Mouse (Mus musculus) spleen, adult 18-20 months (tissue): ENCODE results near the gene Pelo.

ENCODE experiments used
- DNase-seq, 2 experiments: peaks; one replicate each; pipeline ENCODE4 v3.0.0; 2022; ENCODE audit warnings: mixed read lengths in 2 of 2

Gene Pelo

DNA sequence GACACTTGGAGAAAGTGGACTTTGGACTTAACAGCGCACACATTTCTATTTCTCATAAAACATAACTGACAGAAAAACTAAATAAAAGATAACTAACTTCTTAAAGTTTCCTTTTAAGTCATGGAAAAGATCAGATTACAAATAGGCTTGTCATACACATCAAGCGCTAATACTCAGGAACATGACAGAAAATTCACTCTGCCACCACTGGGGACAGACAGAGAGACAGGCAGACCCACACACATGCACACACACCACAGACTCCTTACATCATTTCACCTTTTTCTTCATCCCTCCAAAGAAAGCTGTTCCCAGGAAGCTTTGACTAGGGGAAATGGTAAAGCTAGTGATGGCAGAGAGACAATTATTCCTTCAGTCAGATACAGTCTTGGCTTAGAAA lies 5.4 kb upstream of the Pelo start:
- DNase-seq = no peak

DNA sequence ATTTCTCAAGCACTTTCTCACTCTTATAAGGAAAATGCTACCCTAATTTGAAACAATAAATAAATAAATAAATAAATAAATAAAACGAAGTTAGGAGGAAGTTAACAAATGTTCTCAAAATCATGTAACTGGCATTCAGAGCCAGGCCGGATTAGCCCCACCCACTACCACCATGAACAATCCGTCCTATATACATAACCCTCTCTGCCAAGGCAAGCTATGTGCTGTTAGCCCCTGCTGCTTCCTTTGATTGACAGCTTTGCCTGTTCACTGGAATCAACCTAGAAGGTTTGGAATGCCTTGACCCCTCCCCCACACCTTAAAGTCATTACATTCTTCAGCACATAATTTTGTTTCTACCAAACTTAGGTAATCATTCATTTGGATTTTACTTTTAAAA lies 1.5 kb upstream of the Pelo start:
- no peak for DNase-seq

DNA sequence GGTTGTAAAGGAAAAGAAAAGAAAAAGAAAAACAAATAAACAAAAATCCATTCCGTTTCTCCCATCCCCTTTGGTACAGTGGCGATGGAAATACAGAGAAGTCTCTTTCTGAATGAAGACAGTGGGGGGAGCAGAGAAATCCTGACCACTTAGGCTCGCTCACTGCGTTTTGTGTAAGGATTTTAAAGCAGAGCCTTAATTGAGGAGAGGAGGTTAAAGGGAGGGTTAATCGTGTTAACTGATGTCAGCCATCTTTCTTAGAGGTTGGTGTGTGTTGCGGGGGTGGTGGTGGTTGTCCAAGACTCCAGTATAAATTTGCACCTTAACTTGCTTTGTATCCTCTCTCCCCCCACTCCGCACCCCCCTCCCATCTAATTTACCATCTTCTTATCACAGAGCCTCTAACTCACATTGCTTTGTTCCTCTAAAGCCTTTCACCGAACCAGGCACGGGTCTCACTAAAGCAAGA lies 1.0 kb upstream of the Pelo start:
- DNase-seq = no peak

DNA sequence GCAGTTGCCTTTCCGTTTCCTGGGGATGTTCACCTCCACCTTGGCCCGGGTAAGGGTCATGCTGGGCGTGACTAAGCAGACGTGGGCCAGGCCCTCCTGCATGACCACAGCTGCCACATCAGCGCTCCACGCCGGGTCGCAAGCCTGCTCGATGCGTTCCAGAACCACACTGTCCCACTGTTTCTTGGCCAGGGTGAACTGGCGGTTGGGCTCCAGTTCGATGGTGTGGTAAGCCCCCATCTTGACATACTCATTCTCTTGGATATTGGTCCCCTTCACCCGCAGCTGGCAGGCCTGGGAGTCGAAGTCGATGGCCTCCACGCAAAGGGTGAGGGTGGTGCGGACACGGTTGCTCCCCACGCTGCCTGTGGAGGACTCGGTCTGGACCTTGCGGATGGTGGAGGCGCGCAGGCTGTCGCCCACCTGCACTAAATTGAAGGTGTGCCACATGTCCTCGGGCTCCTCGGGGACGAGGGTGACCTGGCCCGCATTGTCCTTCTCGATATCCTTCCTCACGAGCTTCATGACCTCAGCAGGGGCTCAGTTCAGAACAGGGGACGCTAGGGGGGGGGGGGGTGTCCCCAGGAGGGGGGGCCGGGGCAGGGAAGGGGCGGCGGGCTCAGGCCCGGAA lies 476 bp downstream of the Pelo start:
- DNase-seq = peak; percentile 22 to 33

DNA sequence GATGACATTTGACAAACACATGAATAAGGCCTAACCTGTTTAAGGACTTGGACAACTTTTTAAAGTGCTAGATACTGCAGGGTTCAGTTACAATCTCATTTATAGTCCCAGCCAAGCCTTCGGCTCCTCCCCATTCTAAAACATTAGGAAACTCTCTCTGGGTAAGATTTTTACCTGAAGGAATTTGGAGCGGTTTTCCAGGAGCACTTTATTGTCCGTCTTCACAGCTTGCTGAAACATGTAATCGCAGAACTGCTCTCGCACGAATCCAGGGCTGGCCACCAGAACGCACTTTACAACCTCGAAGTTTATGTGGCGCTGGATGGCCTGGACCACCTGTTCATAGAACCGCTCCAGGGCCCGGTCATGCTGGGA lies 979 bp downstream of the Pelo start:
- no peak for DNase-seq

DNA sequence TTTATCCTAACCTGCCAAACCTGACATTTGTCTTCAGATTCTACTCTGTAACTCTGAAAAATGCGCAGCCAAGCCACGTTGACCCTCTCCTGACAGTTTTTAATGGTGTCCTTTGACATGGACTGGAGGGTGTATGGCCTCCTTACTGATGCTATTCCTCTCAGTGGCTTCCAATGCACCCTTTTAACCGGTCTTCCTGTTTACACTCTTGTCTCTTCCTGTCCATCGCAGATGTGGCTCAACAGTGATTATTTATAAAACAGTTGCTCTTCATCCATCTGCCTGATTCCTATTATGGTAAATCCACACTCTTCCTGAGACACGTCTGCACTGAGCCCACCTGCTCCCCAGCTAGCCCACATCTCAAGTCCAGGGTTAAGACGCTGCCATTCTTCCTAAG lies 4.0 kb downstream of the Pelo start:
- DNase-seq = no peak

DNA sequence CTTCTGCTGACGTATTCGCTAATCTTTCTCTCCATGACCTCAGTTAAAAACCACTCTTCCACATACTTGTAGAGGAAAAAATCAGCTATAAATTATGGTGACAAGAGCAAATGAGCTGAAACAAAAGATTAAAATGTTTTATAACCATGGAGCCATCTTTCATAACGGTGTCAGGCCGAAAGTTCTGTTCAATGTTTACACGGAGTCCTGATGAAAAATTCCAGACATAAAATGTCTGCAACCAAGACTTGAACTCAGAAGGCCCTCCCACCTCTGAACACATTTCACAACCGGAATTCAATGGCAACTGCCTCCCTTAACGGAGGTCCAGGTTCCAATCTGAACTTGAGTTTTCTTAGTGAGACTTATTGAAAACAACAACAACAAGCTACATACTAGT lies 7.6 kb downstream of the Pelo start:
- no peak for DNase-seq

DNA sequence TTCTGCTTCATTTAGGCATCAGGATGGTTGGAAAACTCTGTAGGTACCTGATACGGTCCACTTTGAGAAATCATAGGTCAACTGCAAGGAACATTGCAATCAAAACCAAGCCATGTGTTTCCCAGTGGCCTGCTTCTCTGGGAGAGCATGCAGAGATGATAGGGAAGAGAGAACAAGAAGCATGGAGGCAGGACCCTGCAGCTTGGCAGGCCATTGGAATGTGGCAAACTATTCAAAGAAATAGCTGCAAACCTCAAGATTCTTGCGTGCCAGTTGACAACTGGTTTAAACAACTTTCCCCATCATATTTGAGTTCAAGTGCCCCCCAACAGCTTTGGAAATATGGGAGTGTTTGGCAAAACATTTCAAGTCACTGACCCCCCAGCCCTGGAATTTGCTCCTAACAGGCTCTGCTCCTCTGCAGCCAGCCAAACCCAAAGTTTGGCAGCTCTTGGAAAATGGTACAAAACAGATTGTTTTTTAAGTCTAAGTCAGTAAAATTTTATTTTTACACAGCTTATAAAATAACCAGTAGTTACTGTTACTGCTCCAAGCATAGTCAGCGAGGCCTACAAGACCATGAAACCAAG lies 9.9 kb downstream of the Pelo start:
- DNase-seq = no peak

DNA sequence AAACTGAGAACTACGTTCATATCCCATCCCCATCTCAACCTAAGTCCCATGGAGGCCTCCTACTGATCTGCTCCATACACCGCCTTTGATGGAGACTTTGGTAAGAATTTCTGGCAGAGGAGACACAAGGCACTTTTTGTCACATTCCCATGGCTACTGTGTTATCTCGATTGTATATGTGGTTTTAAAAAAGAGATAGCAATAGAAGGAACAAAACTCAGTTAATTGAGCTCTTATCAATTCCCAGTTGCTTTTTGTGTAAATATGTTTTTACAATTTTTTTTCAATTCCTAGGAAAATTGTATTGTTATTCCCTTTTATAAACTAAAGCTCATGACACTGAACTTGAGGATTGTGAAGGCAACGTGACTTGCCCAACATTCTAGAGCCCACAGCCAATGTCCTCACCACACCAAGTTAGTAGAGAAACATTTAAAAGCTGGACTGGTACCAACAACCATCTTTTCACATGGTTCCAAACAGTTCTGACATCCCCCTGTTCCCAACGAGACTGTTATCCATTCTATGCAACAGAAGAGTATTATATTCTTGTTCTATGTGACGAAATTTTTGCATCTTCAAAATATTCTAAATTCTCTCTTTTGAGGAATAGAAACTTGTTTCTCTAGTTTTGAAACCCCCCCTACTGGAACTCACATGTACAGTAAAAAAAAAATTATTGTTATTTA lies 10.8 kb downstream of the Pelo start:
- DNase-seq = no peak

DNA sequence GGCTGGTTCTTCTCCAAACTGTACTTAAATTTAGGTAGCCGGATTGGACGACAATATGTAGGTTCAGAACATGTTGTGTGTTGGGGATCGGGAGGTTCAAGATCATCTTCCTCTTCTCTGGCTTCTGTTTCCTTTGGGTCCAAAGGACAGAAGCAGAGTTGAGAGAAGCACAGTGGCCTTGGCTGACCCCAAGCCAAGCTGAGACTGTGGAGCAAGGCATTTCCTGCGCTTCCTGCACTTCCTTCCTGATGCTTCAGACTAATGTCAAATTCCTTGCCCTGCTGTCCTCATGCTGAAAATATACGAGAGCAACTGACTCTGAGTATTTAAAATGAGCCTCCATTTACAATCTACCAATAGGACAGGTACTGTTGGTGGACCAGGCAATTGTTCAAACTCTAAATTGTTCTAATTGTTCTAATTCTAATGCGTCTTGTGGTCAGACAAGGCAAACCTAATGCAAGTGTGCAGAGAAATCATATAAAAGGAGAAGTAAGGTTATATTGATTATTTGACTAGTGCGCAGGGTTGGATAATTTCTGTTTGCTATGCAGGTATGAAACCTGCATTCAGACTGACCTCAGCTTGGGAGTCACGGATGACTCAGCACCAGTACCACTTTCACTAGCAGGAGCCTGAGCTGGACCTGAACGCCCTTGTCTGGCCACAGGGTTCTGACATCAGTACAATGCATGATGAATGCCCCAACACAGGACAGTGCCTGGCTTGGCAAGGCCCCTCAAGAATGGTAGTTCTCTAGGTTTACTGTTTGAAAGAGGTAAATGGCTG lies 12.4 kb downstream of the Pelo start:
- DNase-seq = no peak

DNA sequence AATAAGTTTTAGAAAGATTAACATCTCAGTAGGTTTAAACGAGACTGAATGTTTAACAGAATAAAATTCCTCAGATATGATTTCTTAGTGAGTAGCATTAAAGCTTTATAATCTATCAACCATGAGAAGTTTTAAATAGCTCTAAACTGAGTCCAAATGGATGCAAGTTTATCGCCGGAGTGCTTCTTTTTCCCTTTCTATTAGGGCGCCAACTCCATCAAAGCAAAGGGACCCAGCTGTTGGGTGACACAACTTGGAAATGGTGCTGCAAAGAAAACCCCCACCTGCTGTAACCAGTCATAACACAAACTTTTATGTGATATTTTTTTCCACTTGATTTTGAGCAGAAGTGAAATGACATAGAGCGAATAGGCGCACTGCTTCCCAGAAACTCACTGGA lies 17.6 kb downstream of the Pelo start:
- DNase-seq = no peak

DNA sequence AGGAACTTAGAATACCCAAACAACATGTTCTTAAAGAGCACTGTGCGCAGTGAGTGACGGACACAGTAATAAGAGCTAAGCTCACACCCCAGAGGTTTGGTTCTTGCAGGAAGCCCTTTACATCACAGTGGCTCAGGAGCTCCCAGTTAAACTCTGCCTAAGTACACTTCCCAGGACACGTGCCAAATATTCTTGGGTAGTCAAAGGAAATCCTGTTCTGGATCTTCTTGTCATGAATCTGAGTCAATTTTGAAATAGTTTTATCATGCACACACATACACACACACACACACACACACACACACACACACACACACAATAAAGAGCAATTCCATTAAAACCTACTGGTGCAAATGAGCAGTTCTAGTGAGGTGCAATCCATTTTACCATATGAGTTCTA lies 18.6 kb downstream of the Pelo start:
- DNase-seq = no peak

DNA sequence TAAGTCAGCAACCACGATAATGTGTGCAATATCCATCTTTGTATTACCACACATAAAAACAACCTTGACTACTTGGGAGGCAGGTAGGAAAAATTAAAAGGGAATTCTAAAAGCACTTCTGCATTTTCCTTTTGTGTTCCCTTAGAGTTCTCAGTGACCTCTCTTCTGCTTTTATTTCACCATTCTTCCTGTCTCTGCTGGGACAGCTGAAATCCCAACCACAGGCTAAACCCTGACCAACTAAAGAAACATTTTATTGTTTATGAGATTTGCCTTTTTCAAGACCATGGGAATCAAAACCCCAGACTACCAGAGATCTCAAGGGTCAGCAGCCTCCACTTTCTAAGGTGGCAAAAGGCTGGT lies 22.0 kb downstream of the Pelo start:
- no peak for DNase-seq

DNA sequence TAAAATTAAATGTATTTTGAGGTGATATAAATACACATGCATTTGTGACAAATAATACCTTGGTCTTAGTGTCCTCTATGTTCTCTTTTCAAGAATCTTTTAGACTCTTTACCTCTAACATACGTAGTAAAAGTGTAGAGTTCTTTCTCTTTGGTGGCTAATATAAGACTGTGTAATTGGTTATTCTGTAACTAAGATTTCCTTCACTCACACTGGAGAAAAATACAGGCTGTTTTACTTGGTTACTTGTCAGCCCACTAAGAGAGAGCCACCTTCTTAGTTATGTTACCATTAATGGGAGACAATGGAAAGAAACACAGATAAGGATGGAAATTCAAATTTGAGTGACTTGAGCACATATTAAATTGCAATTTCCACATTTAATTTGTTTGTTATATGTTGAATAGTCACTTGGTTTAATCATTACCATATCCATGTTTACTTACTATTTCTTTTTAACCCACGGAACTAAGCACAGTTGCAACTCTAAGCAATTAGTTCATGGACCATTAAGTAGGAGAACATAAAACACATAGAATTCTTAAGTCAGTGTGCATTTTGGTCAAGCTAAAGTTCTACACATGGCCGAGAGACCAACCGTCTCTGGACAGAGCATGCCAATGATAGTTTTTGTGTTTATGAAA lies 22.5 kb downstream of the Pelo start:
- DNase-seq = no peak

DNA sequence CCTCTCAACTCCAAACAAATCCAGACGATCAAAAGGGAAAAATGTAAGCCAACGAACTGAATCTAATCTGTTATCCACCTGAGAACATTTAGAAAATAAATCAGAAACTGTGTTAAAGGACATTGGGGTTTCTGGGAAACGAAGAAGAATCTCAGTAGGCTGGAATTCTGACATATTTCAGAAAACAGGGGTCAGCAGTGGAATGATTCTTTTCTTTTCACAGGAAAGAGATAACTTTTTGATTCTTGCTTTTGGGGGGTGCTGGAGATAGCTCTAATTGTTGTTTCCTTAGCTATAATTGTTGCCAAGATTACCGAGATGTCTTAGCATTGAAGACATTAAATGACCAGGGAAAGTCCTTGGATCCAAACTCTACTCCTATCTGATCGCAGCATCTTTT lies 32.4 kb downstream of the Pelo start:
- no peak for DNase-seq

DNA sequence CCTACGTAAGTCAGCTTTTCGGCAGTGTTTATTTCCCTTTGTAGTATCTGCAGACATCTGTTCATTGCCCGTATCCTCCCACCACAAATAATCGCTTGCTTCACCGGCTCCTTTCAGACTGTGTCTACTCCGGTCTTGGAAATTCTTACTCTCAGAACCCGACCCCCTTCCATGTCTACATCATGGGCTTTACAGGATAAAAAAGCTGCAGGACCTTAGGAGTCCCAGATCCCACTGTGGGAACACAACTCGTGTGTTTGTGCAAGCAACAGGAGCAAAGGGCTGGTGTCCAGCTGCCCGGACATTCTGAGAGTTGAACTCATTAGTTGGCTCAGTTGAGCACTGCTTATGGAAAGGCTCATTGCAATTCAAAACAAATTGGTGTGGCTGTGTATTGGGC lies 35.2 kb downstream of the Pelo start:
- DNase-seq = no peak

DNA sequence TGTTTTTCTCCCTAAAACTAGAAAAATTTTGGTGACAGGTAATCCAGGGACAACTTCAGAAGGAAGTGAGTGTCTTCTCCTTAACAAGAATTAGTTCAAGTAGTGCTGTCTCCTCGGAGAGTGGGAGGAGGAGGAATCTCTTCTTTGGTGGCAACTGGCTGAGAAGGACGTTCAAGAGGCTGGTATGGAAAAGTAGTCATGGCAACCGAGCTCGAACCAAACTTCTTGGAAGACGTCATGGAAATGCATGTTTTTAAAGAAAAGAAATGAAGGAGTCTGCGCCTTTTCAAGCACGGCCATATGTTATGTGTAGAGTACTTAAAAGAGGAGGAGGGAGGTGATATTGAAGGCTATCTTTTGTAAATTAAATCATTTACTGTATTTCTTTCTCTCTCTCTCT lies 37.4 kb downstream of the Pelo start:
- DNase-seq = no peak

DNA sequence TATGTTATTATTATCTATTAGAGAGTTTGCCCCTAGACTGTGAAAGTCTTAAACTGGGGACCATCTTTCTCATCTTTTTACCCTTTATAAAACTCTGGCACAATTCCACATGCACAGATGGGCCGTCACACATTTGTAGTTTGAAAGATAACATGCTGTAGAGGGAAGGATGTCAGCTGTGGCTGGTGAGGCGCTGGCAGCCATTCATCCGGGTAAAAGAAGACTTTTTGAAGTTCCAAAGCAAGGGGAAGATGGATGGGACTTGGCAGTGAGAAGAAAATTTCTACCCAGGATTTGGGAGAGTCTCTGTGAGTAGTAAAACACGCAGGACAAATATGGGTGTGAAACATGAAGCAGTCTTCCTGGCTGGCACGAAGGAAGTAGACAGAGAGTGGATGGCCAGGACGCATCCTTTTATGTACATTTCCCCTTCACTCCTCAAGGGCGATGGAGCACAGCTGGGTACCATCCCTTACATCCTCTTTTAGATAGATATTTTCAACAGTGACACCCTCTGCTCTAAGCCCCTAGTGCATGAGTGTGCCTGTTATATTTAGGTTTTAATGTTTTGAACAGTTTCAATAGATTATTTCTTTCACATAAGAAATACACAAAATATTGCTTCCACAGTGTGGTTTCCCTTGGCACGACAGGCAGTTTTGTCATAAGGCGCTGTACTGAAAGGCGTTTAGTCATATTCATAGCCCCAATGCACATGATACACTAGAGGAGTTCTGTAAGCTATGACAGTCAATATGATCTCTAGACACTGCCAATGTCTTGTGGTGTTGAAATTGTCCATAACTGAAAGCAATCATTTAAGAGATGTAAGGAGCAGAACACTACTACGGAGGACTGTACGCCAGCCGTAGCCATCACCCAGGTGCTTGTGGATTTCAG lies 39.1 kb downstream of the Pelo start:
- DNase-seq = no peak

DNA sequence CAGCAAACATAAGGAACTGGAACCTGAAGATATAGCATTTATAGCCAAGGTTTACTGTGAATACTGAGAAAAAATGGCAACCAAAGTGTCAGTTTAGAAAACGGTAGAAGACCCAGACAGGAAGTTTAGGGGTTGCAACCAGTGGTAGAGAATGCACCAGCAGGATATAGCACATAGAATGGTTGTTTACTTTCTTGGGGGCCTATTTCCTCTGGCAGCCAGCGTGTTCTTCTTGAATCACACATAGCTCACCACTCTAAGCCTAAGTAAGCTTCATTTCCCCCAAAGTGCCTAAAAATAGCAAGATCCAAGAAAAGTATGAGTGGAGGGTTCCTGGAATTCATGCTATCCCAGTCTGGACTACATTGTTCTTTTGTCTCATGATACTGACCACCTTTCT lies 47.3 kb downstream of the Pelo start:
- no peak for DNase-seq
